Mouse (Mus musculus): ENCODE results near the gene Gm6583.

The Gm6583 gene

GRCm38 (mm10) chr5:112368666-112369065 lies 12.8 kb upstream of the Gm6583 start:
- peak; percentile 98 for DNase-seq (ENCODE audit: low read depth, low spot score)

- peak; percentile 71 for DNase-seq (ENCODE audit: low read depth, low spot score)
Observed at GRCm38 (mm10) chr5:112367929-112368328, 12.1 kb upstream of the Gm6583 start.

- peak; percentile 57 for DNase-seq (ENCODE audit: low read depth, low spot score)
Observed at GRCm38 (mm10) chr5:112367338-112367737, 11.5 kb upstream of the Gm6583 start.

- no peak for DNase-seq (ENCODE audit: low read depth, low spot score)
Observed at GRCm38 (mm10) chr5:112366879-112367278, 11.0 kb upstream of the Gm6583 start.

- no peak for DNase-seq (ENCODE audit: low read depth, low spot score)
Observed at GRCm38 (mm10) chr5:112364184-112364797, 8.5 kb upstream of the Gm6583 start.

DNA sequence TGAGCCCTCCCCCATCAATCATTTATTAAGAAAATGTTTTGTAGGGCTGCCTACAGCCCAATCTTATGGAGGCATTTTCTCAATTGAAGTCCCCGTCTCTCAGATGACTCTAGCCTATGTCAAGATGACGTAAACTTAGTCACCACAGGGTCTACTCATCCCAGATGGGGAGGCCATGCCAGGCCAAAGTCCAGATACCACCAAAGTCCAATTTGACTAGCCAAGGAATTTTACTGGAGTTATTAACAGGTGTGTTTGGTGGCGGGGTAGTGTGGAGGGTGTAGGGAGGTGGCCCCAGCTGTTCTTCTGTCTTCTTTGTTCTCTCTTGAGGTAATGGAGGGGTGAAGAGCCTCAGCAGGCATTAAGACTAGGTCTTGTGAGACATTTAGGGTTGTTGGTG lies 4.2 kb upstream of the Gm6583 start:
- DNase-seq (ENCODE audit: low read depth, low spot score): no peak

GRCm38 (mm10) chr5:112359520-112359919 lies 3.7 kb upstream of the Gm6583 start:
- DNase-seq (ENCODE audit: low read depth, low spot score): no peak

GRCm38 (mm10) chr5:112356322-112356721 lies 489 bp upstream of the Gm6583 start:
- DNase-seq (ENCODE audit: low read depth, low spot score): no peak

- DNase-seq (ENCODE audit: low read depth, low spot score): peak; percentile 46
Observed at GRCm38 (mm10) chr5:112355493-112355892, 340 bp downstream of the Gm6583 start.

- no peak for DNase-seq (ENCODE audit: low read depth, low spot score)
Observed at GRCm38 (mm10) chr5:112349169-112349568, 6.7 kb downstream of the Gm6583 start.

DNA sequence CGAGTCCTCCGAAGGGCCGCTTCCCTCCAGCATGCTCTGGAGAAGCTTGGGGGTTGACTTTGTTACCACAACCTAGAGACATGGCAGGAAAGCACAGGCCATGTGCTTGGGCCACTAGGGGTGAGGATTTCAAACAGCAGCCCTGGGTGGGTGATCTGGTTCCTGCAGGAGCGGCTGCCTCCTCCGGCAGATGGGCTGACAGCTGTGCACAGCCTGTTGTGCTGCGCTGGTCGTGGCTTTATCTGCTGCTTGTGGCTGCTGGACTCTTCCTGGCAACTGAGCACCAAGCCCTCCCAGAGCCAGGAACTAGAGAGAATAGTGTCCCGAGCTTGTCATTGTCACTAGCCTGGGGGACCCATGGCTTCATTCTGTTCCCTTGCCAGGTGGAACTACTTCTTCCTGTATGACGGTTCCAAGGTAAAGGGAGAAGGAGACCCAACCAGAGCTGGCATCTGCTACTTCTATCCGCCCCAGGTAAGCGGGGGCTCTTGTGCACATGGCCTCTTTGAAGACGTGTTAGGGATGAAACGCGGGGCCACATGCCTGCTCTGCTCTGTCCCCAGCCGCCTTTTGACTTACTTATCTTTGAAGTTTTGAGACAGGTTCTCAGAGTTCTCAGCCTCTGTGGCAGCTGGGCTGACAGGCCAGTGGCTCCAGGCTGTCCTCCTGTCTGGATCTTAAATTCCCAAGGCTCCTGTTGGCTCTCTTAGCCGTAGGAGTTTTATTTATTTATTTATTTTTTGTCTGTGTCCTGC lies 9.4 kb downstream of the Gm6583 start:
- no peak for DNase-seq (ENCODE audit: low read depth, low spot score)

- DNase-seq (ENCODE audit: low read depth, low spot score): peak; percentile 87
Observed at GRCm38 (mm10) chr5:112344092-112344960, 11.5 kb downstream of the Gm6583 start.

GRCm38 (mm10) chr5:112343205-112343595 lies 12.6 kb downstream of the Gm6583 start:
- DNase-seq (ENCODE audit: low read depth, low spot score): no peak

DNA sequence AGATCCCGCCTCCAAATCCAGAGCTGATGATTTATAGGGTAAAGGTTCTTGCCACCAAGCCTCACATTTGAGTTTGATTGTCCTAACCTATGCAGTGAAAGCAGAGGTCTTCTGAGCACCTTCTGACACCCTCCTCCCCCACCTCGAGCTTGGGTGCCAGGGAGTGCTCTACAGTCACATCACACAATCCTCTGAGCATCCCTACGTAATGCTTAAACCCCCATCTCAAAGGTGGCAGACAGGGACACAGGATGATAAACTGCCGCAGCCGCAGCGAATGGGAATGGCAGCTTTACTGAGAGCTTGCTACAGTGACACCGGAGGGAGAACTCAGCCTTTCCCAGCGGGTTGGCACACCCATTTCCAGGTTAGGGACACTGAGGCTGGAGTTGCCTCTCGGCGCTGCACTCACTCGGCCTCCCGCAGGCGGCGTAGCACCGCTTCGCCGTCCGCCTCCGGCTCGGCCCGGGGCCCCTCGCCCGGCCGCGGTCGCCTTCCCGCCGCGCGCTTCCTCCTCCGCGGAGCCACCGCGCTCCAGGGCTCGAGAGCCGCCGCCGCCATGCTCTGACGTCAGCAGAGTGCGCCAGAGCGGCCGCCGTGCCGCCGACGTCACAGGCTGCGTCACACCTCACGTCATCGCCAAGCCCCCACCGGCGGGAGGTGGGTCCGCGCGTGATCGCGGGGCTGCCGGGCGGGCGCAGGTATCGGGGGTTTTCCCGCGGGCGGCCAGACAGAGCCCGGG lies 13.2 kb downstream of the Gm6583 start, which contains the start of the genes Srrd and Hps4:
Gene Srrd (minus strand): TSS at position 578 of the 742 bp plus-strand sequence.
Gene Hps4 (plus strand): TSS at position 621 of the 742 bp plus-strand sequence.
- peak; percentile 93 for DNase-seq (ENCODE audit: low read depth, low spot score)

DNA sequence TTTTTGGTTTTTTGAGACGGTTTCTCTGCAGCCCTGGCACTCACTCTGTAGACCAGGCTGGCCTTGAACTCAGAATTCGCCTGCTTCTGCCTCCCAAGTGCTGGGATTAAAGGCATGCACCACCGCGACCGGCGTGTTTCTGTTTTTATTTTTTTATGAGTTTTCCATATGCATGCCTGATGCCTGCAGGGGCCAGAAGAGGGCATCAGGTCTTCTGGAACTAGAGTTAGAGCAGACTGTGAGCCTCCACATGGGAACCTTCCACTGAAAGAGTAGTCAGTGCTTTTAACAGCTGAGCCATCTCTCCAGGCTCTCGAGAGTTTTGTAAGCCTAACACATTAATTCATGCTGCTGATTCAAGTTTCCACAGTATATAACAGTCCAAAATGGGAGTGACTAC lies 16.6 kb downstream of the Gm6583 start:
- no peak for DNase-seq (ENCODE audit: low read depth, low spot score)

- no peak for DNase-seq (ENCODE audit: low read depth, low spot score)
Observed at GRCm38 (mm10) chr5:112337004-112337403, 18.8 kb downstream of the Gm6583 start.

GRCm38 (mm10) chr5:112335473-112335872 lies 20.4 kb downstream of the Gm6583 start:
- peak; percentile 70 for DNase-seq (ENCODE audit: low read depth, low spot score)

DNA sequence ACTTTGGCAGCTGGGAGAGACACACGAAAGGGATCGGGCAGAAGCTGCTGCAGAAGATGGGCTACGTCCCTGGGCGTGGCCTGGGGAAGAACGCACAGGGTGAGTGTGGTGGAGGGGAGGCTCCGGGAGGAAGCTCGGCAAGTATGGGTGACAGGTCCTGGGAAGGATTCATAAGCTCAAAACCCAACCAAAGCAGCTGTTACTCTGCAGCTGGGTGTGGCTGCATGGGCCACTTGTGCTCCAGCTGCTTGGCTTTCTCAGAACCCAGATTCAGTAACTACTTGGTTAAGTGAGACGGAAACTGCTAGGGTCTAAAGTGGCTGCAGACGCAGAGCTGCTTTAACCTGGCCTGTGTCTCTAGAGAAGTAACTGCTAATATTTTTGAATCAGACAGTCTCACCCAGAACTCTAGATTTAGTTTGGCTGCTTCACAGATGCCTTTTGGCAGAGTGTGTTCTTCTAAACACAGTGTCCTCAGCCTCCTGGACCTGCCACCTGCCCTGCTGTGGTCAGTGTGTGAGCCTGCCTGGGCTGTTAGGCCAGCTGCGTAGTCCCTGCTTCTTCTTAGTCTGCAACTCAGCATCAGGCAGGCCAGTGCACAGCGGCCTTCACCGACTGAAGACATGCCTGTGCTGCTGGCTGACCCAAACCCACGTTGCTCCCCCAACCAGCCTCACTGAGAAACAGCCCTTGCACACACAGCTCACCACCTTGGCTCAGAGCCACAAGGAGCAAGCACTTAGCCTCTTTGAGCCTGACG lies 25.8 kb downstream of the Gm6583 start:
- DNase-seq (ENCODE audit: low read depth, low spot score): no peak

DNA sequence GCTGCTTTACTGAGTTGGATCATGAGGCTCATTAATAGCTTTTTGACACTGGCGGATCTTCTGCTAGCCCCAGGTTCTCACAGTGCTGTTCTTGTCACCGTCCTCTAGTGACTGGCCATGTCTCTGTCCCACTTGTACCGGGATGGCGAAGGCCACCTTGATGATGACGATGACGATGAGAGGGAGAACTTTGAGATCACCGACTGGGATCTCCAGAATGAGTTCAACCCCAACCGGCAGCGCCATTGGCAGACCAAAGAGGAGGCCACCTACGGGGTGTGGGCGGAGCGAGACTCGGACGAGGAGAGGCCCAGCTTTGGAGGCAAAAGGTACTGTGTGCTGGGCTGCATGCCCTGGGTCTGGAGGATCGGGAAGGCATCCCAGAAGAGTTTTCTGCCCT lies 28.0 kb downstream of the Gm6583 start:
- no peak for DNase-seq (ENCODE audit: low read depth, low spot score)

DNA sequence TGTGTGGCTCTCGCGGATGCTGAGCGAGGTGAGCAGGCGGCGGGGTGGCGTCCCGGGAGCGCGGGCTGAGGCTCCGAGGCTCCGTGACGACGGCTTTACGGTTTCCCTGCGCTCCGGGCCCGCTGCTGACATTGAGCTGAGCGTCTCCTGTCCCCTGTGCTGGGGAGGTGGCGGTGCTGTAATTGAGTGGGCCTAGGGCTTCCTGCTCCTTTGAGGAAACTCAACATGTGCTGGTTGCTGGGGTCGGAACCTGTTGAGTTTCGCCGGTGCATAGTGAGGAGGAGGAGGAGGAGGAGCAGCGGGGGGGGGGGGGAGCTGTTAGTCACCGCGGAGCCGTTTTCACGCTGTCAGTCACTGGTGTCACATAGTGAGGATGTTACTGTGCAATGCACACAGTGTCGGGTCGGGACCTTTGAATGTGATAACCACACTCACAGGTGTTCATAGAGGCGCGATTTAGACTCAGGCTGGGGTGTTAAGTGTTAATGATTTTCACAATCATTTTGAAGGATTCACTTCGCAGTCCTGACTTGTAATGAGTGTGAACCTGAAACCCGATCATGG lies 29.3 kb downstream of the Gm6583 start:
- no peak for DNase-seq (ENCODE audit: low read depth, low spot score)

Measured in brain, adult 2 months (tissue).